Mouse (Mus musculus): ENCODE data around the gene Rad51d. TPM values are rescaled to one million over a fixed set of nuclear protein-coding genes. Genes with fewer than 3 reads are reported as not detected.
A peak's percentile ranks its signal among the peaks of the same experiment; 100 is the strongest.

The Rad51d gene
- total RNA-seq, 2 experiments from 2014 or later = 11.5 to 15.3 TPM

GRCm38 (mm10) chr11:82899720-82900119, 9.3 kb upstream of the Rad51d start:
- ATAC-seq (replicated peaks; ENCODE audit: poor library complexity, severe bottlenecking) = no peak

GRCm38 (mm10) chr11:82897478-82897877, 7.1 kb upstream of the Rad51d start:
- no peak for ATAC-seq (replicated peaks; ENCODE audit: poor library complexity, severe bottlenecking)

- ATAC-seq (replicated peaks; ENCODE audit: poor library complexity, severe bottlenecking) = no peak
These were observed 1.5 kb upstream of the Rad51d start, which contains the start of gene Fndc8 for GRCm38 (mm10) chr11:82891936-82892335. Gene Fndc8, plus strand, starts transcription at chr11:82892124.

- peak; percentile 28 for ATAC-seq (replicated peaks; ENCODE audit: poor library complexity, severe bottlenecking)
These were observed 681 bp downstream of the Rad51d start for GRCm38 (mm10) chr11:82889524-82890341.

- ATAC-seq (replicated peaks; ENCODE audit: poor library complexity, severe bottlenecking) = no peak
These were observed 1.9 kb downstream of the Rad51d start for GRCm38 (mm10) chr11:82888491-82888946.

- ATAC-seq (replicated peaks; ENCODE audit: poor library complexity, severe bottlenecking) = no peak
These were observed 3.9 kb downstream of the Rad51d start for GRCm38 (mm10) chr11:82886559-82886958.

GRCm38 (mm10) chr11:82883180-82883579, 7.2 kb downstream of the Rad51d start:
- ATAC-seq (replicated peaks; ENCODE audit: poor library complexity, severe bottlenecking) = no peak

- no peak for ATAC-seq (replicated peaks; ENCODE audit: poor library complexity, severe bottlenecking)
These were observed 12.6 kb downstream of the Rad51d start for GRCm38 (mm10) chr11:82877726-82878344.

GRCm38 (mm10) chr11:82875631-82876030, 14.8 kb downstream of the Rad51d start:
- ATAC-seq (replicated peaks; ENCODE audit: poor library complexity, severe bottlenecking) = no peak

- ATAC-seq (replicated peaks; ENCODE audit: poor library complexity, severe bottlenecking) = no peak
These were observed 15.5 kb downstream of the Rad51d start for GRCm38 (mm10) chr11:82874924-82875323.

GRCm38 (mm10) chr11:82871031-82871446, 19.4 kb downstream of the Rad51d start, which contains the start of gene Rffl:
Gene Rffl, minus strand, starts transcription at chr11:82871210.
- peak; percentile 65 for ATAC-seq (replicated peaks; ENCODE audit: poor library complexity, severe bottlenecking)

- ATAC-seq (replicated peaks; ENCODE audit: poor library complexity, severe bottlenecking) = peak; percentile 77
These were observed 20.0 kb downstream of the Rad51d start for GRCm38 (mm10) chr11:82870173-82871030.

- no peak for ATAC-seq (replicated peaks; ENCODE audit: poor library complexity, severe bottlenecking)
These were observed 20.8 kb downstream of the Rad51d start for GRCm38 (mm10) chr11:82869506-82870172.

GRCm38 (mm10) chr11:82867956-82868355, 22.5 kb downstream of the Rad51d start:
- ATAC-seq (replicated peaks; ENCODE audit: poor library complexity, severe bottlenecking) = no peak

- ATAC-seq (replicated peaks; ENCODE audit: poor library complexity, severe bottlenecking) = no peak
These were observed 23.4 kb downstream of the Rad51d start for GRCm38 (mm10) chr11:82866850-82867564.

- ATAC-seq (replicated peaks; ENCODE audit: poor library complexity, severe bottlenecking) = no peak
These were observed 24.5 kb downstream of the Rad51d start for GRCm38 (mm10) chr11:82865957-82866356.

- ATAC-seq (replicated peaks; ENCODE audit: poor library complexity, severe bottlenecking) = no peak
These were observed 26.9 kb downstream of the Rad51d start for GRCm38 (mm10) chr11:82863488-82863931.

GRCm38 (mm10) chr11:82863059-82863458, 27.4 kb downstream of the Rad51d start:
- ATAC-seq (replicated peaks; ENCODE audit: poor library complexity, severe bottlenecking) = no peak

GRCm38 (mm10) chr11:82862638-82863037, 27.8 kb downstream of the Rad51d start:
- no peak for ATAC-seq (replicated peaks; ENCODE audit: poor library complexity, severe bottlenecking)
